Mouse (Mus musculus): ENCODE data around the gene Trit1.

- TF ChIP-seq CTCF (IDR thresholded peaks at IDR 0.05; ENCODE audit: control insufficient read depth, insufficient read depth, insufficient read length) (no peak), FOSL1 (IDR thresholded peaks at IDR 0.05; ENCODE audit: insufficient read depth, low read length, poor library complexity, severe bottlenecking) (no peak), MAX (IDR thresholded peaks at IDR 0.05) (no peak), USF1 (IDR thresholded peaks at IDR 0.05; ENCODE audit: low read depth) (no peak)
Observed at GRCm38 (mm10) chr4:122981930-122982329, 34.5 kb upstream of the Trit1 start.

Data from C2C12 (cell line).